Mouse (Mus musculus) midbrain, embryonic 10.5 days (tissue): ENCODE data around the gene Spx. TPM values are rescaled to one million over a fixed set of nuclear protein-coding genes. Genes with fewer than 3 reads are reported as not detected.

ENCODE experiments used
- DNase-seq: peaks from one replicate; pipeline ENCODE4 v3.0.0-alpha.2; 2017; ENCODE audit warnings: low spot score
- H3K27ac ChIP-seq: fragments of 300-500 bp; sonication (generic); replicated peaks from 2 replicates; pipeline ENCODE4 v1.5.1; 2016; ENCODE audit warnings: mild to moderate bottlenecking
- H3K27me3 ChIP-seq: fragments of 300-500 bp; sonication (generic); 2 replicates; pipeline ENCODE4 v1.6.1; 2016; ENCODE audit warnings: low read depth, mild to moderate bottlenecking; ENCODE audit not compliant: poor library complexity, severe bottlenecking
- H3K36me3 ChIP-seq: fragments of 300-500 bp; sonication (generic); 2 replicates; pipeline ENCODE4 v1.6.1; 2016; ENCODE audit warnings: mild to moderate bottlenecking, moderate library complexity
- H3K4me1 ChIP-seq: fragments of 300-500 bp; sonication (generic); 2 replicates; pipeline ENCODE4 v1.6.1; 2016
- H3K4me3 ChIP-seq: fragments of 300-500 bp; sonication (generic); 2 replicates; pipeline ENCODE4 v1.5.1; 2016; ENCODE audit warnings: mild to moderate bottlenecking, moderate library complexity
- H3K9me3 ChIP-seq: fragments of 300-500 bp; sonication (generic); replicated peaks from 2 replicates; pipeline ENCODE4 v1.6.1; 2016; ENCODE audit warnings: mild to moderate bottlenecking
- WGBS: fragments of 180-500 bp; shearing (Covaris S2); methylation state at CpG from one replicate; pipeline ENCODE4 v1.1.7; 2016; 5-methylcytosine and 5-hydroxymethylcytosine counted together
- polyA plus RNA-seq: library from polyadenylated mRNA; unstranded; fragments of >200 nt; fragmentation: Nextera tagmentation; extraction: Ambion mirVana; gene quantifications from 2 replicates; pipeline ENCODE4 v1.2.1, GENCODE M21; 2016

Gene Spx
- polyA plus RNA-seq, 1 experiment from 2014 or later: 1.6 TPM

DNA sequence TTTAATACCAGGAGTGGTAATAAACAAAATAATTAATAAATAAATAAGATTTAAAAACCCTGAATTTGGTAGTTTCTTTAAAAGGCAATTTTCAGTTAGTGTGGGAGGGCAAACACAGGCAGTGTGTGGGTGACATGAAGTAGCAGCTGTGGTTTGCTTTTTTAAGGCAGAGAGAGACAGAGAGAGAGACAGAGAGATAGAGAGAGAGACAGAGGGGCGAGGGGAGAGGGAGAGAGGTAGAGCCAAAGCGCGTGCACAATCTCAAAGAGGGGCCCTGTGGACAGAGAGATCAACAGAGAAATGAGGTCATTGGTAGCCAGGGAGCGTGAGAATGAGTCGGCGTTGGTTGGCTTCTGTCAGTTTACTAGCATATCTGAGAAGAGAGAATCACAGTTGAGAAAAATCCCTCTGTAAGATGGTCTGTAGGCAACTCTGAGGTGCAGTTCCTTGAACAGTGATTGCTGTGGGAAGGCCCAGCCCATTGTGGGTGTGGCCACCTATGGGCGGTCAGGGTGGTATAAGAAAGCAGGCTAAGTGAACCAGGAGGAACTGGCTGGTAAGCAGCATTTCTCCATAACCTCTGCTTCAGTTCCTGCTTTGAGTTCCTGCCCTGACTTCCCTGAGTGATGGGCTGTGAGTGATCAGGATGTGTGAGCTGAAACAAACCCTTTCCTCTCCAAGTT lies 42.2 kb downstream of the Spx start:
- no peaks in the 10 kb centered on the region for H3K36me3 ChIP-seq
- no peaks in the 10 kb centered on the region for H3K9me3 ChIP-seq
- peaks cover 26% of the 10 kb centered on the region for H3K4me1 ChIP-seq
- no peaks in the 10 kb centered on the region for H3K27me3 ChIP-seq
- H3K27ac ChIP-seq: no peak overlapping the region
- DNase-seq: no peak
- H3K4me3 ChIP-seq: no peak overlapping the region
- WGBS: 71% methylated on average over 7 of the region's 7 CpGs

DNA sequence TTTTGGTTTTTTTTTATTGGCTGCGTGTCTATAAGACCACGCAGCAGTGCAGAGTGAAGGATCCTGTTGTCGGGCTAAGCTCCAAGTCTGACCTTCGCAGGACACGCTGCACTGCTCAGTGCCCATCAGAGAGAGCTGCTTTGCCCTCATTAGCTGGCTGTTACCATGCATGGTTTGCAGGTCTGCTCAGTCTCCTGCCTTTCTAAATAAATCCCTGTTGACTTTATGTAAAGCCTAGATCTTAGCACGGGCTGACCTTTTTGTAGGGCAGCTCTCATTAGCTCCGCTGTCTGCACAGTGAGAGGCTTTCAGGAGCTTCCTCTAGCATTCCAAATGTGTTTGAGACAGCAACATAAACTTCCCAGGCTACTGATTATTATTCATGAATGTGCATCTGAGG lies 44.8 kb downstream of the Spx start:
- Histone ChIP-seq H3K9me3 (no peaks in the 10 kb centered on the region), H3K27me3 (no peaks in the 10 kb centered on the region), H3K36me3 (no peaks in the 10 kb centered on the region), H3K4me3 (no peak overlapping the region), H3K4me1 (peaks cover 26% of the 10 kb centered on the region), H3K27ac (no peak overlapping the region)
- WGBS: 49% methylated on average over 7 of the region's 7 CpGs
- no peak for DNase-seq

DNA sequence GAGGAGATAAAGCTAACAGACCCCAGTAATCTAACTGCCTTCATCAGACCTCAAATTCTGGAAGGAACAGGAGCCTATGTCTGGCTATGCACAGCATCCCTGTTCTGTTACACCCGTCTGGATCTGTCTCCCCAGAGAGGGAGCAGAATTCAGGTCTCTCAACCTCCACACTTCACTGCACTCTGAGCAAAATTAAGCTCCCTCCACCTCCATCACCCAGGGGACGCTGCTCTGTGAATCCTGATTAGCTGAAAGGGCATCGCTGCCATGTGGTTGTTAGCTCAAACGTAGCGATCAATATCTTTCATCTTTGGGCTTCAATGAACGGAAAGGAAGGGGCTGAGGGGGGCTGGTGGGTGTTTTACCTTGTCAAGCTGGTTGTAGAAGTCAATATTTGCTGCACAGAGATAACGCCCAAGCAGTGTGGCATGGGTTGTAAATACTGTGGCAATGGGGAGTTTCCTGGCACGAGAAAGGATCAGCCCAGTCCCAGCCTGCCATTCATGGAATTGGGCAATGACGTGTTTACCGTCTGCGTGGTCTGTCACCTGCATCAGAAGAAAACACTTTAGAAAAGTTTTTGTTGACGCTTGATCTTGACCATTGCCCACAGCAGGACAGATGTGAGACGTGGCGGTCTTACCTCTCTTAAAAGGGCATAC lies 45.9 kb downstream of the Spx start:
- Histone ChIP-seq H3K9me3 (no peaks in the 10 kb centered on the region), H3K36me3 (no peaks in the 10 kb centered on the region), H3K4me1 (peaks cover 26% of the 10 kb centered on the region), H3K4me3 (no peak overlapping the region), H3K27me3 (no peaks in the 10 kb centered on the region), H3K27ac (no peak overlapping the region)
- DNase-seq: no peak
- WGBS: 75% methylated on average over 14 of the region's 14 CpGs

DNA sequence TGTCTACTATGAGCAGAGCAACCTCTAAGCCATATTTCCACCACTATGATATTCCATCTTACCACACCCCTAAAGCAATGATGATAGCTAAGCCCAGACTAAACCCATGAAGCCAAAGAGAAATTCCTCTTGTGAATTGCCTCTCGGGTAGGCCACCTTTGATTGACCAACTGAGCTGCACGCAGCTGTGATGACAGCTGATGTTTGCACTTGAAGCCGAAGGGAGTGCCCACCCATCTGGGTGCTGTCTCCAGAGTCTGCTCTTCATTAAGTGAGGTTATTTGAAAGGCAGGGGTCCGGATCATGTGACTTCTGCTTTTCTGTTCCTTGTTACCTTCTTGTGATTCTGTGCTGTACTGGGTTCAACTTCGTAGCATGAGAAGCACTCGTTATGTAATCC lies 49.0 kb downstream of the Spx start:
- Histone ChIP-seq H3K4me3 (no peak overlapping the region), H3K27ac (no peak overlapping the region), H3K9me3 (no peaks in the 10 kb centered on the region), H3K36me3 (no peaks in the 10 kb centered on the region), H3K27me3 (no peaks in the 10 kb centered on the region), H3K4me1 (peaks cover 22% of the 10 kb centered on the region)
- DNase-seq: no peak
- 79% methylated on average over 6 of the region's 6 CpGs for WGBS

Other genes starting within 250 kb of the Spx start
- gene Slco1a6, start 204.9 kb upstream of the Spx start, polyA plus RNA-seq: not detected in 2 replicates
- 0.62 and 1.7 TPM in 2 replicates for gene Iapp, start 115.0 kb upstream of the Spx start, polyA plus RNA-seq
- 0.47 and 0.77 TPM in 2 replicates for gene Slco1a5, start 90.5 kb upstream of the Spx start, polyA plus RNA-seq
- 21.5 and 21.9 TPM in 2 replicates for gene Pyroxd1, start 67.8 kb upstream of the Spx start, polyA plus RNA-seq
- gene Recql, start 26.4 kb upstream of the Spx start, polyA plus RNA-seq: 40.1 and 41.4 TPM in 2 replicates
- 124 and 125 TPM in 2 replicates for gene Golt1b, start 26.2 kb upstream of the Spx start, polyA plus RNA-seq
- gene Gys2, start 59.7 kb downstream of the Spx start, polyA plus RNA-seq: 0.07 and 0.11 TPM in 2 replicates
- 324 and 380 TPM in 2 replicates for gene Ldhb, start 94.5 kb downstream of the Spx start, polyA plus RNA-seq
- 2.2 and 5.2 TPM in 2 replicates for gene Kcnj8, start 158.2 kb downstream of the Spx start, polyA plus RNA-seq